Mouse (Mus musculus) inflammation-experienced regulatory T-cells, adult 16 weeks (primary cell): ENCODE data around the gene Socs1. TPM values are rescaled to one million over a fixed set of nuclear protein-coding genes. Genes with fewer than 3 reads are reported as not detected.

Experiments used
- polyA plus RNA-seq: library from polyadenylated mRNA; unstranded; fragments of 100-300 nt; shearing (Covaris generic); gene quantifications from one replicate; pipeline ENCODE4 v1.2.1, GENCODE M21; 2017

Socs1 gene
- polyA plus RNA-seq = 15.6 TPM

GRCm38 (mm10) chr16:10785371-10786231 lies at the start of gene Socs1:
Socs1 (minus strand) TSS chr16:10785536.

GRCm38 (mm10) chr16:10812865-10813371 lies 27.6 kb upstream of the Socs1 start, which contains the start of gene Gm11172:
Gm11172 (plus strand) TSS chr16:10812915.

GRCm38 (mm10) chr16:10805789-10806527 lies 20.6 kb upstream of the Socs1 start, which contains the start of gene Prm1:
Prm1 (minus strand) TSS chr16:10805839.

GRCm38 (mm10) chr16:10796034-10796433 lies 10.7 kb upstream of the Socs1 start, which contains the start of gene Prm2:
Prm2 (minus strand) TSS chr16:10796134.

DNA sequence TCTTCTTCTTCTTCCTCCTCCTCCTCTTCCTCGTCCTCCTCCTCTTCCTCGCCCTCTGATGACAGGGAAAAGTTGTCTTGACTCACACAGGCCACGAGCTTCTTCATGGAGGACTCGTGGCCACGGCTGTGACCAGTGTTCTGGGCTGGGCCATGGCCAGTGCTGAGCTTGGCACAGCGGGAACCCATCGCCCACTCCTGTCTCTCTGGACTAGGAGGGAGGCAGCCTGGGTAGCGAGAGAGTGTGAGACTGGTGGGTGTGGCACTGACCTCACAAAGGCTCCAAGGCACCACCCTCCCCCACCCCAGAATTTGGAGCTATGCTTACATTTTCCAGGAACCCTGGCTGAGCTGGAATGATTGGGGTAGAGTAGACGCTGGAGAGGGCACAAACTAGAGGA lies 5.4 kb upstream of the Socs1 start, which contains the start of gene Prm3:
Gene Prm3, minus strand, starts transcription at position 213 of the 400 bp plus-strand sequence.

GRCm38 (mm10) chr16:10788271-10788670 lies 2.9 kb upstream of the Socs1 start, which contains the start of gene Tnp2:
Tnp2 (minus strand) TSS chr16:10788660.

Other genes with a start within 250 kb of the Socs1 start
- gene Dexi, start 242.5 kb downstream of the Socs1 start, polyA plus RNA-seq = 4.0 TPM
- gene Clec16a, start 240.2 kb downstream of the Socs1 start, polyA plus RNA-seq = 24.9 TPM
- gene Tnp2, start 3.1 kb upstream of the Socs1 start, polyA plus RNA-seq = 4.8 TPM
- not detected for gene Prm3, start 5.4 kb upstream of the Socs1 start, polyA plus RNA-seq
- 0.49 TPM for gene Prm2, start 10.6 kb upstream of the Socs1 start, polyA plus RNA-seq
- 1.1 TPM for gene Prm1, start 20.3 kb upstream of the Socs1 start, polyA plus RNA-seq
- not detected for gene Gm11172, start 27.4 kb upstream of the Socs1 start, polyA plus RNA-seq
- 0.45 TPM for gene Rmi2, start 49.5 kb upstream of the Socs1 start, polyA plus RNA-seq